Mouse (Mus musculus) embryonic fibroblast, embryonic 13.5 days (primary cell): ENCODE measurements around the gene Stum.

ENCODE experiments used
- CTCF ChIP-seq: IDR thresholded peaks from 2 replicates; pipeline ENCODE4 v1.5.1; 2011; ENCODE audit warnings: mild to moderate bottlenecking, control low read depth, low read length, moderate library complexity, borderline replicate concordance; ENCODE audit not compliant: insufficient read depth
- POLR2A ChIP-seq: IDR thresholded peaks from 2 replicates; pipeline ENCODE4 v1.6.1; 2011; ENCODE audit warnings: low read depth, mild to moderate bottlenecking, control low read depth, low read length, moderate library complexity

GRCm38 (mm10) chr1:180444411-180444810 is 38.9 kb downstream of the Stum start:
- no peak for TF ChIP-seq CTCF
- TF ChIP-seq POLR2A, result no peak
